Mouse (Mus musculus): Measurements from ENCODE around the gene Fam32a. TPM values are rescaled to one million over a fixed set of nuclear protein-coding genes. Genes with fewer than 3 reads are reported as not detected.

The Fam32a gene
- polyA plus RNA-seq, 1 experiment: 40.7 TPM

- H3ac ChIP-seq (ENCODE audit: control insufficient read depth, insufficient read length, low read depth): no peak overlapping the region
- no peak overlapping the region for H3K4me3 ChIP-seq (ENCODE audit: insufficient read depth, poor library complexity, severe bottlenecking)
- peaks cover 3% of the 10 kb centered on the region for H3K36me3 ChIP-seq (ENCODE audit: control insufficient read depth, insufficient read depth)
- H3K79me2 ChIP-seq (ENCODE audit: control insufficient read depth, insufficient read depth): no peaks in the 10 kb centered on the region
- no peak for TF ChIP-seq CEBPB (IDR thresholded peaks at IDR 0.05; ENCODE audit: low read depth)
- H3K79me3 ChIP-seq (ENCODE audit: low read depth): no peaks in the 10 kb centered on the region
- peaks cover 5% of the 10 kb centered on the region for H3K27me3 ChIP-seq (ENCODE audit: control insufficient read depth, insufficient read depth, insufficient read length)
Measured at GRCm38 (mm10) chr8:72260585-72260984, 41.1 kb downstream of the Fam32a start.

- H3K27me3 ChIP-seq (ENCODE audit: control insufficient read depth, insufficient read depth, insufficient read length): peaks cover 5% of the 10 kb centered on the region
- no peak overlapping the region for H3ac ChIP-seq (ENCODE audit: control insufficient read depth, insufficient read length, low read depth)
- no peak overlapping the region for H3K4me3 ChIP-seq (ENCODE audit: insufficient read depth, poor library complexity, severe bottlenecking)
- no peaks in the 10 kb centered on the region for H3K36me3 ChIP-seq (ENCODE audit: control insufficient read depth, insufficient read depth)
- TF ChIP-seq CEBPB (IDR thresholded peaks at IDR 0.05; ENCODE audit: low read depth) (no peak), CTCF (IDR thresholded peaks at IDR 0.05; ENCODE audit: control insufficient read depth, insufficient read depth, insufficient read length) (no peak), MYOG (IDR thresholded peaks at IDR 0.05; ENCODE audit: control insufficient read depth, extremely low read depth, insufficient read length) (no peak), FOSL1 (IDR thresholded peaks at IDR 0.05; ENCODE audit: insufficient read depth, low read length, poor library complexity, severe bottlenecking) (no peak), MAX (IDR thresholded peaks at IDR 0.05) (no peak), MYOD1 (IDR thresholded peaks at IDR 0.05; ENCODE audit: control insufficient read depth, insufficient read length, low read depth) (no peak), USF1 (IDR thresholded peaks at IDR 0.05; ENCODE audit: low read depth) (no peak)
- no peaks in the 10 kb centered on the region for H3K79me2 ChIP-seq (ENCODE audit: control insufficient read depth, insufficient read depth)
- H3K79me3 ChIP-seq (ENCODE audit: low read depth): no peaks in the 10 kb centered on the region
Measured at GRCm38 (mm10) chr8:72261019-72261418, 41.5 kb downstream of the Fam32a start.

- Histone ChIP-seq H3K27me3 (ENCODE audit: control insufficient read depth, insufficient read depth, insufficient read length) (peaks cover 5% of the 10 kb centered on the region), H3K79me2 (ENCODE audit: control insufficient read depth, insufficient read depth) (no peaks in the 10 kb centered on the region), H3K79me3 (ENCODE audit: low read depth) (no peaks in the 10 kb centered on the region), H3K36me3 (ENCODE audit: control insufficient read depth, insufficient read depth) (no peaks in the 10 kb centered on the region), H3ac (ENCODE audit: control insufficient read depth, insufficient read length, low read depth) (no peak overlapping the region), H3K4me3 (ENCODE audit: insufficient read depth, poor library complexity, severe bottlenecking) (no peak overlapping the region)
- TF ChIP-seq USF1 (IDR thresholded peaks at IDR 0.05; ENCODE audit: low read depth) (no peak), MYOG (IDR thresholded peaks at IDR 0.05; ENCODE audit: control insufficient read depth, extremely low read depth, insufficient read length) (no peak), MAX (IDR thresholded peaks at IDR 0.05) (no peak), FOSL1 (IDR thresholded peaks at IDR 0.05; ENCODE audit: insufficient read depth, low read length, poor library complexity, severe bottlenecking) (no peak), CEBPB (IDR thresholded peaks at IDR 0.05; ENCODE audit: low read depth) (no peak), CTCF (IDR thresholded peaks at IDR 0.05; ENCODE audit: control insufficient read depth, insufficient read depth, insufficient read length) (no peak)
Measured at GRCm38 (mm10) chr8:72261431-72261830, 41.9 kb downstream of the Fam32a start.

- Histone ChIP-seq H3K4me3 (ENCODE audit: insufficient read depth, poor library complexity, severe bottlenecking) (no peak overlapping the region), H3K36me3 (ENCODE audit: control insufficient read depth, insufficient read depth) (no peaks in the 10 kb centered on the region), H3K27me3 (ENCODE audit: control insufficient read depth, insufficient read depth, insufficient read length) (peaks cover 5% of the 10 kb centered on the region), H3ac (ENCODE audit: control insufficient read depth, insufficient read length, low read depth) (no peak overlapping the region), H3K79me2 (ENCODE audit: control insufficient read depth, insufficient read depth) (no peaks in the 10 kb centered on the region), H3K79me3 (ENCODE audit: low read depth) (no peaks in the 10 kb centered on the region)
- TF ChIP-seq FOSL1 (IDR thresholded peaks at IDR 0.05; ENCODE audit: insufficient read depth, low read length, poor library complexity, severe bottlenecking): no peak
- no peak for TF ChIP-seq MYOD1 (IDR thresholded peaks at IDR 0.05; ENCODE audit: control insufficient read depth, insufficient read length, low read depth)
- peak; percentile 21 for TF ChIP-seq CTCF (IDR thresholded peaks at IDR 0.05; ENCODE audit: control insufficient read depth, insufficient read depth, insufficient read length)
- no peak for TF ChIP-seq MYOG (IDR thresholded peaks at IDR 0.05; ENCODE audit: control insufficient read depth, extremely low read depth, insufficient read length)
Measured at GRCm38 (mm10) chr8:72261872-72262271, 42.3 kb downstream of the Fam32a start.

GRCm38 (mm10) chr8:72262756-72263155 is 43.2 kb downstream of the Fam32a start:
- no peak for TF ChIP-seq MYOG (IDR thresholded peaks at IDR 0.05; ENCODE audit: control insufficient read depth, extremely low read depth, insufficient read length)
- no peak for TF ChIP-seq USF1 (IDR thresholded peaks at IDR 0.05; ENCODE audit: low read depth)
- TF ChIP-seq FOSL1 (IDR thresholded peaks at IDR 0.05; ENCODE audit: insufficient read depth, low read length, poor library complexity, severe bottlenecking): no peak
- no peak for TF ChIP-seq MAX (IDR thresholded peaks at IDR 0.05)
- TF ChIP-seq MYOD1 (IDR thresholded peaks at IDR 0.05; ENCODE audit: control insufficient read depth, insufficient read length, low read depth): no peak
- TF ChIP-seq CTCF (IDR thresholded peaks at IDR 0.05; ENCODE audit: control insufficient read depth, insufficient read depth, insufficient read length): no peak
- TF ChIP-seq CEBPB (IDR thresholded peaks at IDR 0.05; ENCODE audit: low read depth): no peak
- H3K27me3 ChIP-seq (ENCODE audit: control insufficient read depth, insufficient read depth, insufficient read length): peaks cover 5% of the 10 kb centered on the region
- H3K79me2 ChIP-seq (ENCODE audit: control insufficient read depth, insufficient read depth): no peaks in the 10 kb centered on the region
- no peak overlapping the region for H3ac ChIP-seq (ENCODE audit: control insufficient read depth, insufficient read length, low read depth)
- H3K4me3 ChIP-seq (ENCODE audit: insufficient read depth, poor library complexity, severe bottlenecking): no peak overlapping the region
- H3K79me3 ChIP-seq (ENCODE audit: low read depth): no peaks in the 10 kb centered on the region
- H3K36me3 ChIP-seq (ENCODE audit: control insufficient read depth, insufficient read depth): no peaks in the 10 kb centered on the region

- Histone ChIP-seq H3K27me3 (ENCODE audit: control insufficient read depth, insufficient read depth, insufficient read length) (peaks cover 5% of the 10 kb centered on the region), H3K4me3 (ENCODE audit: insufficient read depth, poor library complexity, severe bottlenecking) (no peak overlapping the region), H3K79me2 (ENCODE audit: control insufficient read depth, insufficient read depth) (no peaks in the 10 kb centered on the region), H3K36me3 (ENCODE audit: control insufficient read depth, insufficient read depth) (no peaks in the 10 kb centered on the region), H3ac (ENCODE audit: control insufficient read depth, insufficient read length, low read depth) (no peak overlapping the region), H3K79me3 (ENCODE audit: low read depth) (no peaks in the 10 kb centered on the region)
- TF ChIP-seq USF1 (IDR thresholded peaks at IDR 0.05; ENCODE audit: low read depth) (no peak), MAX (IDR thresholded peaks at IDR 0.05) (no peak), MYOG (IDR thresholded peaks at IDR 0.05; ENCODE audit: control insufficient read depth, extremely low read depth, insufficient read length) (no peak), MYOD1 (IDR thresholded peaks at IDR 0.05; ENCODE audit: control insufficient read depth, insufficient read length, low read depth) (no peak), CEBPB (IDR thresholded peaks at IDR 0.05; ENCODE audit: low read depth) (no peak), CTCF (IDR thresholded peaks at IDR 0.05; ENCODE audit: control insufficient read depth, insufficient read depth, insufficient read length) (no peak), FOSL1 (IDR thresholded peaks at IDR 0.05; ENCODE audit: insufficient read depth, low read length, poor library complexity, severe bottlenecking) (no peak)
Measured at GRCm38 (mm10) chr8:72263451-72263850, 43.9 kb downstream of the Fam32a start.

All from C2C12 (cell line).